Comparison of ENCODE assay signal across 7 mouse cellular contexts in genomic region chr8:108896468-108897346, GRCm38 (mm10).
DNase-seq lines count a peak whose midpoint lies in the region; ATAC-seq lines count a peak whose summit lies in the region.

No protein-coding gene starts in this region.

- peak overlapping the region; percentile 79 for H3K27ac ChIP-seq in intestine, embryonic 15.5 days
- H3K27ac ChIP-seq in midbrain, embryonic 12.5 days (replicated peaks) = peak overlapping the region; percentile 54; the same call in 1 of the 2 replicates

- peak; percentile 96 to 98 for DNase-seq in adrenal gland, adult (ENCODE audit: inconsistent age in 2 of 2, low spot score in 1 of 2)
- peak; percentile 75 for DNase-seq in cerebellum, adult 9-11 months
- DNase-seq in gastrocnemius, postnatal 36 days = peak; percentile 67 to 73
- DNase-seq in left cerebral cortex, postnatal 10 days (ENCODE audit: extremely low spot score in 1 of 2, low spot score in 2 of 2) = peak; percentile 54 to 88
- DNase-seq in testis, postnatal 10 days (ENCODE audit: low spot score) = peak; percentile 85

- no peak overlapping the region for H3K4me3 ChIP-seq in intestine, embryonic 15.5 days (replicated peaks)
- H3K4me3 ChIP-seq in midbrain, embryonic 12.5 days = no peak overlapping the region

- ATAC-seq in intestine, embryonic 15.5 days = peak; percentile 21; the same call in 1 of the 2 replicates
- ATAC-seq in midbrain, embryonic 12.5 days (ENCODE audit: low FRiP score, low read depth) = no peak

- H3K27me3 ChIP-seq in intestine, embryonic 15.5 days (replicated peaks) = no peaks in the 10 kb centered on the region
- peaks cover 16% of the 10 kb centered on the region for H3K27me3 ChIP-seq in midbrain, embryonic 12.5 days

- H3K36me3 ChIP-seq in intestine, embryonic 15.5 days = no peaks in the 10 kb centered on the region
- no peaks in the 10 kb centered on the region for H3K36me3 ChIP-seq in midbrain, embryonic 12.5 days

- no peak overlapping the region for H3K9ac ChIP-seq in intestine, embryonic 15.5 days
- H3K9ac ChIP-seq in midbrain, embryonic 12.5 days (replicated peaks) = 0 out of 2 replicates have a peak overlapping the region, but pooled peaks have one; percentile 4

- H3K4me1 ChIP-seq in intestine, embryonic 15.5 days (replicated peaks) = peaks cover 49% of the 10 kb centered on the region
- peaks cover 63% of the 10 kb centered on the region for H3K4me1 ChIP-seq in midbrain, embryonic 12.5 days

- no peak overlapping the region for H3K4me2 ChIP-seq in intestine, embryonic 15.5 days (replicated peaks)
- no peak overlapping the region for H3K4me2 ChIP-seq in midbrain, embryonic 12.5 days (replicated peaks)

- H3K9me3 ChIP-seq in intestine, embryonic 15.5 days = no peaks in the 10 kb centered on the region
- no peaks in the 10 kb centered on the region for H3K9me3 ChIP-seq in midbrain, embryonic 12.5 days

- 47% methylated on average over 18 of the region's 18 CpGs for whole genome bisulfite sequencing in intestine, embryonic 15.5 days
- 42% methylated on average over 18 of the region's 18 CpGs for WGBS in midbrain, embryonic 12.5 days

- intact Hi-C loops in gastrocnemius, postnatal 36 days (cut with DNase I) = no loop called here
- intact Hi-C loops in left cerebral cortex, postnatal 10 days (cut with DNase I) = loop anchor here (10.0 kb wide), 1 partner anchor 518 kb away; no protein-coding TSS in a partner anchor
